Mouse (Mus musculus) lung, adult 2 months (tissue): Measurements from ENCODE around the gene Ptrh1.

Source experiments
- CTCF ChIP-seq: fragments of 200-500 bp; IDR thresholded peaks from 2 replicates; pipeline ENCODE4 v1.5.1; 2011; ENCODE audit warnings: mild to moderate bottlenecking, low read length, control low read depth; ENCODE audit not compliant: insufficient read depth
- POLR2A ChIP-seq: fragments of 200-500 bp; IDR thresholded peaks from 2 replicates; pipeline ENCODE4 v1.6.1; 2011; ENCODE audit warnings: low read depth, mild to moderate bottlenecking, control low read depth, low read length, borderline replicate concordance; ENCODE audit errors: extremely low read depth

- no peak for TF ChIP-seq POLR2A
- TF ChIP-seq CTCF: no peak
Measured at GRCm38 (mm10) chr2:32824778-32825177, 49.2 kb downstream of the Ptrh1 start.
